Mouse (Mus musculus): ENCODE results near the gene Gm10799. TPM values are rescaled to one million over a fixed set of nuclear protein-coding genes. Genes with fewer than 3 reads are reported as not detected.
"Not testable (repeated sequence)": the region's sequence is repeated elsewhere in the genome, so short reads cannot be mapped to it uniquely, and the experiment has no call there.

The Gm10799 gene
- total and polyA plus RNA-seq, 2 experiments from 2014 or later = not detected

- peak; percentile 66 for ATAC-seq (ENCODE audit: low FRiP score)
- H3K27ac ChIP-seq (ENCODE audit: low read depth, low read length) = no peak within 1 kb of the TSS
- no peaks in the 10 kb centered on the region for H3K36me3 ChIP-seq (ENCODE audit: insufficient read depth, low read length)
- peak; percentile 49 for DNase-seq (ENCODE audit: low spot score)
- WGBS = 3% methylated on average over 13 of the region's 13 CpGs
- peak within 1 kb of the TSS; percentile 49 for H3K4me2 ChIP-seq (ENCODE audit: low read depth, low read length, poor library complexity, severe bottlenecking)
- H3K4me3 ChIP-seq (ENCODE audit: low read depth, low read length) = peak within 1 kb of the TSS; percentile 24; the same call in 1 of the 2 replicates
- no peaks in the 10 kb centered on the region for H3K4me1 ChIP-seq (ENCODE audit: insufficient read depth, low read length)
- no peak for TF ChIP-seq CTCF (IDR thresholded peaks at IDR 0.05)
- no peaks in the 10 kb centered on the region for H3K27me3 ChIP-seq (ENCODE audit: insufficient read depth, low read length)
- H3K9ac ChIP-seq (replicated peaks; ENCODE audit: low read length, poor library complexity, severe bottlenecking) = no peak within 1 kb of the TSS
- no peaks in the 10 kb centered on the region for H3K9me3 ChIP-seq (ENCODE audit: low read length)
These were observed 1.4 kb upstream of the Gm10799 start, which contains the start of gene Cd59b for GRCm38 (mm10) chr2:104069704-104070185. TSS of gene Cd59b (plus strand) at chr2:104069849.

- H3K4me1 ChIP-seq (ENCODE audit: insufficient read depth, low read length); H3K4me2 ChIP-seq (ENCODE audit: low read depth, low read length, poor library complexity, severe bottlenecking); DNase-seq (ENCODE audit: low spot score); H3K27ac ChIP-seq (ENCODE audit: low read depth, low read length); H3K4me3 ChIP-seq (ENCODE audit: low read depth, low read length); H3K27me3 ChIP-seq (ENCODE audit: insufficient read depth, low read length); H3K9ac ChIP-seq (replicated peaks; ENCODE audit: low read length, poor library complexity, severe bottlenecking); ATAC-seq (ENCODE audit: low FRiP score); H3K9me3 ChIP-seq (ENCODE audit: low read length); H3K36me3 ChIP-seq (ENCODE audit: insufficient read depth, low read length): not testable (repeated sequence)
- WGBS = 95% methylated on average over 5 of the region's 6 CpGs
These were observed 2.8 kb downstream of the Gm10799 start, which contains the start of gene Gm10912 for GRCm38 (mm10) chr2:104065526-104065925. TSS of gene Gm10912 (plus strand) at chr2:104065826.

- Histone ChIP-seq H3K9ac (replicated peaks; ENCODE audit: low read length, poor library complexity, severe bottlenecking) (no peak overlapping the region), H3K27me3 (ENCODE audit: insufficient read depth, low read length) (no peaks in the 10 kb centered on the region), H3K4me1 (ENCODE audit: insufficient read depth, low read length) (no peaks in the 10 kb centered on the region), H3K4me3 (ENCODE audit: low read depth, low read length) (no peak overlapping the region), H3K36me3 (ENCODE audit: insufficient read depth, low read length) (peaks cover 15% of the 10 kb centered on the region), H3K4me2 (ENCODE audit: low read depth, low read length, poor library complexity, severe bottlenecking) (no peak overlapping the region), H3K27ac (ENCODE audit: low read depth, low read length) (no peak overlapping the region), H3K9me3 (ENCODE audit: low read length) (no peaks in the 10 kb centered on the region)
- 85% methylated on average over 2 of the region's 2 CpGs for WGBS
- no peak for DNase-seq (ENCODE audit: low spot score)
- no peak for TF ChIP-seq CTCF (IDR thresholded peaks at IDR 0.05)
- ATAC-seq (ENCODE audit: low FRiP score) = no peak
These were observed 4.2 kb downstream of the Gm10799 start for GRCm38 (mm10) chr2:104064152-104064551.

GRCm38 (mm10) chr2:104062665-104063064 lies 5.7 kb downstream of the Gm10799 start:
- DNase-seq (ENCODE audit: low spot score) (no peak), ATAC-seq (ENCODE audit: low FRiP score) (no peak)
- Histone ChIP-seq H3K4me1 (ENCODE audit: insufficient read depth, low read length) (no peaks in the 10 kb centered on the region), H3K4me3 (ENCODE audit: low read depth, low read length) (no peak overlapping the region), H3K9me3 (ENCODE audit: low read length) (no peaks in the 10 kb centered on the region), H3K36me3 (ENCODE audit: insufficient read depth, low read length) (peaks cover 15% of the 10 kb centered on the region), H3K27ac (ENCODE audit: low read depth, low read length) (no peak overlapping the region), H3K4me2 (ENCODE audit: low read depth, low read length, poor library complexity, severe bottlenecking) (no peak overlapping the region), H3K27me3 (ENCODE audit: insufficient read depth, low read length) (no peaks in the 10 kb centered on the region), H3K9ac (replicated peaks; ENCODE audit: low read length, poor library complexity, severe bottlenecking) (no peak overlapping the region)
- TF ChIP-seq CTCF (IDR thresholded peaks at IDR 0.05) = no peak

- 92% methylated on average over 6 of the region's 6 CpGs for WGBS
- ATAC-seq (ENCODE audit: low FRiP score) = no peak
- no peak for TF ChIP-seq CTCF (IDR thresholded peaks at IDR 0.05)
These were observed 7.4 kb downstream of the Gm10799 start for GRCm38 (mm10) chr2:104060996-104061395.

GRCm38 (mm10) chr2:104059786-104060185 lies 8.6 kb downstream of the Gm10799 start:
- no peak overlapping the region for H3K27ac ChIP-seq (ENCODE audit: low read depth, low read length)
- H3K36me3 ChIP-seq (ENCODE audit: insufficient read depth, low read length) = peaks cover 22% of the 10 kb centered on the region
- no peak for TF ChIP-seq CTCF (IDR thresholded peaks at IDR 0.05)
- no peak overlapping the region for H3K4me2 ChIP-seq (ENCODE audit: low read depth, low read length, poor library complexity, severe bottlenecking)
- no peaks in the 10 kb centered on the region for H3K27me3 ChIP-seq (ENCODE audit: insufficient read depth, low read length)
- H3K9ac ChIP-seq (replicated peaks; ENCODE audit: low read length, poor library complexity, severe bottlenecking) = no peak overlapping the region
- H3K4me3 ChIP-seq (ENCODE audit: low read depth, low read length) = no peak overlapping the region
- no peaks in the 10 kb centered on the region for H3K4me1 ChIP-seq (ENCODE audit: insufficient read depth, low read length)
- 83% methylated on average over 10 of the region's 10 CpGs for WGBS
- no peaks in the 10 kb centered on the region for H3K9me3 ChIP-seq (ENCODE audit: low read length)
- no peak for ATAC-seq (ENCODE audit: low FRiP score)
- no peak for DNase-seq (ENCODE audit: low spot score)

More at GRCm38 (mm10) chr2:104060996-104061395, 7.4 kb downstream of the Gm10799 start:
- DNase-seq (ENCODE audit: low spot score) = no peak
- Histone ChIP-seq H3K27me3 (ENCODE audit: insufficient read depth, low read length) (no peaks in the 10 kb centered on the region), H3K4me3 (ENCODE audit: low read depth, low read length) (no peak overlapping the region), H3K36me3 (ENCODE audit: insufficient read depth, low read length) (peaks cover 15% of the 10 kb centered on the region), H3K4me2 (ENCODE audit: low read depth, low read length, poor library complexity, severe bottlenecking) (no peak overlapping the region), H3K9me3 (ENCODE audit: low read length) (no peaks in the 10 kb centered on the region), H3K9ac (replicated peaks; ENCODE audit: low read length, poor library complexity, severe bottlenecking) (no peak overlapping the region), H3K27ac (ENCODE audit: low read depth, low read length) (no peak overlapping the region), H3K4me1 (ENCODE audit: insufficient read depth, low read length) (no peaks in the 10 kb centered on the region)
